Mouse (Mus musculus): Measurements from ENCODE around the gene March4. TPM values are rescaled to one million over a fixed set of nuclear protein-coding genes. Genes with fewer than 3 reads are reported as not detected.

Gene March4
- polyA plus RNA-seq, 1 experiment, result 5.7 TPM

DNA sequence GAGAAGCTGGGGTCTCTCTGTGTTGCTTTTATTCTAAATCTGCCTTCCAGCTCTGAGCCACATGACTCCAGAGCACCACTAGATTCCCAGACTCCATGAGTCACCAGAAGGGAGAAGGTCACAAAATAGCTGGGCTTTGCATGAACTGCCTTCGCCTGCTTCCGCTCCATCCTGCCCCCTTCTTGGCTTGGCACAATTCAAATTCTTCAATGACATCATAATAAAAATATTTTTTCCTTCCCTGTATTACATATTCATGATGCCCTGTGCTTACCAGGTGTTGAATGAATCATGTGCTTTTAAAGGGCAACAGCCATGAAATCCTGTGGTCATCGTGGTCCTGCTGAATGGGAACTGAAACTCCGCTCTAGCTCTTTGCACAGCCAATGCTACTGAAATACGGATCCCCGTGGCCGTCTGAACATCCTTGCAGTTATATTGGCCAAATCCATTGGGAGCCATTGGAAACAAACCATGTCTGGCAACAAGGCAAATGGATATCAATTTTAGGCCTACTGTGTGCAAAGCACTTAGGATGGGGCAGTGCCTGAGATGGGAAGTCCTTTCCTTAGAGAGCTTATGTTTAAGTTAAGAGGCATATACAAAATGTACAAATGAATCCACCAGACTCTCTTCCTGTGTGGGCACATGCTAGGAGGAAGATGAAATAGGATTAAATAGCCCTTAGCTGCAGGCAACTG lies 107.5 kb downstream of the March4 start:
- Histone ChIP-seq H3K4me3 (ENCODE audit: insufficient read depth, low read length) (no peak overlapping the region), H3K27ac (ENCODE audit: insufficient read depth, low read length) (no peak overlapping the region; the same call in 1 of the 2 replicates), H3K4me1 (ENCODE audit: control insufficient read depth, insufficient read depth, low read length) (no peaks in the 10 kb centered on the region)
- TF ChIP-seq CTCF (IDR thresholded peaks at IDR 0.05; ENCODE audit: extremely low read depth, insufficient read depth, low read length) (no peak), POLR2A (IDR thresholded peaks at IDR 0.05; ENCODE audit: extremely low read depth, insufficient read depth, low read length) (no peak)

DNA sequence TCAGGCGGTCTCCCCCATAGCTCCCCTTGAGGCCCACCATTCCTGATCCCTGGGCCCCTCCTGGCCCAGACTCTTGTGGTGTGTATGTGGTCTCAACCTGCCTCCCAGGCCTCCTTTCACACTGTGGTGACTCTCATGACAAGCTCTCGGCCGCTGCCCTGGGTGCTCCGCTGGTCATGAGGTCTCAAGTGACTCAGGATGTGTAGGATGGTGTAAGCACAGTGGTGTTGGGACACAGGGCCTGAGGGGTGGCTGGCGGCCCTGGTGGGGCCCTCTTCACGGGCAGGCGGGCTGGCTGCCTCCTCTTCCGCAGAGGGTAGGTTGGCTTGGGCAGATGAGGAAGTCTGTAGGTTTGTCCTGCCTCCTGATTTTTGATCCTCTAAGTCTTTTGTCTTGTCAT lies 108.2 kb downstream of the March4 start:
- Histone ChIP-seq H3K4me1 (ENCODE audit: control insufficient read depth, insufficient read depth, low read length) (no peaks in the 10 kb centered on the region), H3K4me3 (ENCODE audit: insufficient read depth, low read length) (no peak overlapping the region)
- no peak for TF ChIP-seq CTCF (IDR thresholded peaks at IDR 0.05; ENCODE audit: extremely low read depth, insufficient read depth, low read length)

DNA sequence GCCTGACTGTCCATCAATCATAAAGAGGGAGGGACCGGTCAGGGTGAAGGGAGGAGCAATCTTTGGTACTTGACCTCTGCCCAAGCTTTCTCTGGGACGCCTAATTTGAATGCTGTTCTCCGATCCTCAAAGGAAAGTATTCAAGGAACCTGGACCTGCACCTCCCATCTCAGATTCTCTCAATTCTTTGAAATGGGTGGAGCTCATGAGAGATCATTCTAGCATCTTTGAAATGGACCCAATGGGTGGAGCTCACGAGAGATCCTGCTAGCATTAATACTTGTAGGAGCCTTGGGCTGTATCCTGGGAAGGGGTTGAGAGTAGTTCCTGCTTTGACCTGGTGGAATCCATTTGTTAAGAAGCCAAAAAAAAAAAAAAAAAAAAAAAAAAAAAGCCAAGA lies 110.3 kb downstream of the March4 start:
- no peak overlapping the region for H3K27ac ChIP-seq (ENCODE audit: insufficient read depth, low read length)
- TF ChIP-seq POLR2A (IDR thresholded peaks at IDR 0.05; ENCODE audit: extremely low read depth, insufficient read depth, low read length) (no peak), CTCF (IDR thresholded peaks at IDR 0.05; ENCODE audit: extremely low read depth, insufficient read depth, low read length) (no peak)
- no peaks in the 10 kb centered on the region for H3K4me1 ChIP-seq (ENCODE audit: control insufficient read depth, insufficient read depth, low read length)
- no peak overlapping the region for H3K4me3 ChIP-seq (ENCODE audit: insufficient read depth, low read length)

More for the DNA sequence above, 108.2 kb downstream of the March4 start:
- H3K27ac ChIP-seq (ENCODE audit: insufficient read depth, low read length), result no peak overlapping the region

DNA sequence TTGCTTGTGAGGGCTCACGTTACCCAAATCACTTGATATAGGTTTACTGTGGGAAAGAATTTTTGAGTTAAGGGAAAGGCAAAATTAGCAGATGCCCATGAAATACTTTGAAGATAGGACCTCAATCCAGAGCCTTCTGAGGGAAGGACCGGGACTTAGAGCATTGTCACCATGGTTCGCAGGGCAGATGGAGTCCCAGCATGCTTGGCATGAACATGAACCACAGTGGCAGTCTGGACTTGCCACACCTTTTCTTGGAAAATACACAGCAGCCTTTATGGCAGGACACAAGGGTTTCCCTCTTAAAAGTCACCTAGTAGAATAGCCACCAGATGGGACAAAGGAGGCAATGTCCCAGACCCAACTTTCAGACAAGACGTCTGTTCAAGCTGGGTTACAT lies 114.6 kb downstream of the March4 start:
- no peak overlapping the region for H3K4me3 ChIP-seq (ENCODE audit: insufficient read depth, low read length)
- H3K4me1 ChIP-seq (ENCODE audit: control insufficient read depth, insufficient read depth, low read length), result no peaks in the 10 kb centered on the region
- TF ChIP-seq CTCF (IDR thresholded peaks at IDR 0.05; ENCODE audit: extremely low read depth, insufficient read depth, low read length) (no peak), POLR2A (IDR thresholded peaks at IDR 0.05; ENCODE audit: extremely low read depth, insufficient read depth, low read length) (no peak)
- H3K27ac ChIP-seq (ENCODE audit: insufficient read depth, low read length), result no peak overlapping the region

DNA sequence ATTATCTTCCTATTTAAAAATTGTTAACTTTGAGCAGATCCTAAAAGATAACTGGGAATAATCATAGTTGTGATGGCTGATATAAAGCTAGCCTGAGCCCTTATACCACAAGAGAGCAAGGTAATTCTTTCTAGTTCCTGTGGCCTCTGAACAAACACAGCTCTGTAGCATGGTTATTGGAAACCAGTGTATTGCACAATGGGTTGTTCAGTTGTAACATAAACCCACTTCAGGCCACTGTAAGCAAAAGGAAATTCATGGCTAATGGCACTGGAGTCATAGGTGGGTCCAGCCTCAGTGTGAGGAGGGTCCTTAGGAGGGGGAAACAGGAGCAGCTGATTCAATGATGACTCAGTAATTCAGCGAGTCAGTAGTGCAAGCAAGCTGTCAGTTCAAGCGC lies 116.5 kb downstream of the March4 start:
- no peak for TF ChIP-seq POLR2A (IDR thresholded peaks at IDR 0.05; ENCODE audit: extremely low read depth, insufficient read depth, low read length)
- TF ChIP-seq CTCF (IDR thresholded peaks at IDR 0.05; ENCODE audit: extremely low read depth, insufficient read depth, low read length), result no peak

DNA sequence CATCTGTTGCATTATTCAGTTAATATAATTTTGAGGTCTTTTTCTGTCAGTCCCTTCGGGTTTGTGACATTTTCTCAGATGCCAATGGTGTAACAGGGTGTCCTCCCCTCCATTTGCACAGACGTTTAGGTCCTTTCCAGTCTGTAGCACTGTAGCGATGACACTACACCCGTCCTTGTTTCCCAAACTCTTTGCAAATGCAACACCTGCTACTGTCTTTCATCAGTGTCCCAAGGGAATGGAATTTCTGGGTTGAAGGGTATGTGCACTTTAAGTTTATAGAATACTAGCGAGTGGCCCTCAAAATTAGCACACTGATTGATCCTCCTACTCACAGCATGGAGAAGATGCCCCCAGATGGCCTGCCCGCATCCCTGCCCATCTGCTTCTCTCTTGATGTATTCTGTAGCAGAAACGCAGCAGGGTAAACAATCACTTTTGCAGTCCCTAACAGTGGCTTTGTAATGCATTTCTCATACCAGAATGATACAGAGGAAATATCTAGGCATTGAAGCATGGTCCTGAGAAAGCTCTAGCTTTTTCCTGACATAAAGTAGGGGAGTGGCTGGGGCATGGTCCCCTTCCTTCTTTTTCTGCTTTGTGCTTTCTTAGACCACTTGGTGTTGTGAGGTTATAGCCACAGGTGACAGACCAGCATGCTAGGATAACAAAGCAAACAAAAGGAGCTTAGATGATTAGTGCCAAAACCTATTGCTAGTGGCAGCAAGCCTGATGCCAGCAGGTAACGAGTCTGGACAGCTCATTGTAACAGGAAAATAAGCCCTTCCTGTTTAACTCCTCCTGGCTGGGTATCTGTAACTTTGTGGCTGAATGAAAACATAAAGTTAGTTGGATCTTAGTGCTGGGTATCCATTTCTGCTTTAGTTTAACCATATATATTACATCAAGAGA lies 117.7 kb downstream of the March4 start:
- Histone ChIP-seq H3K27ac (ENCODE audit: insufficient read depth, low read length) (no peak overlapping the region), H3K4me1 (ENCODE audit: control insufficient read depth, insufficient read depth, low read length) (no peaks in the 10 kb centered on the region), H3K4me3 (ENCODE audit: insufficient read depth, low read length) (no peak overlapping the region)
- no peak for TF ChIP-seq POLR2A (IDR thresholded peaks at IDR 0.05; ENCODE audit: extremely low read depth, insufficient read depth, low read length)
- TF ChIP-seq CTCF (IDR thresholded peaks at IDR 0.05; ENCODE audit: extremely low read depth, insufficient read depth, low read length), result no peak

More for the DNA sequence above, 116.5 kb downstream of the March4 start:
- Histone ChIP-seq H3K4me1 (ENCODE audit: control insufficient read depth, insufficient read depth, low read length) (no peaks in the 10 kb centered on the region), H3K4me3 (ENCODE audit: insufficient read depth, low read length) (no peak overlapping the region), H3K27ac (ENCODE audit: insufficient read depth, low read length) (no peak overlapping the region)

DNA sequence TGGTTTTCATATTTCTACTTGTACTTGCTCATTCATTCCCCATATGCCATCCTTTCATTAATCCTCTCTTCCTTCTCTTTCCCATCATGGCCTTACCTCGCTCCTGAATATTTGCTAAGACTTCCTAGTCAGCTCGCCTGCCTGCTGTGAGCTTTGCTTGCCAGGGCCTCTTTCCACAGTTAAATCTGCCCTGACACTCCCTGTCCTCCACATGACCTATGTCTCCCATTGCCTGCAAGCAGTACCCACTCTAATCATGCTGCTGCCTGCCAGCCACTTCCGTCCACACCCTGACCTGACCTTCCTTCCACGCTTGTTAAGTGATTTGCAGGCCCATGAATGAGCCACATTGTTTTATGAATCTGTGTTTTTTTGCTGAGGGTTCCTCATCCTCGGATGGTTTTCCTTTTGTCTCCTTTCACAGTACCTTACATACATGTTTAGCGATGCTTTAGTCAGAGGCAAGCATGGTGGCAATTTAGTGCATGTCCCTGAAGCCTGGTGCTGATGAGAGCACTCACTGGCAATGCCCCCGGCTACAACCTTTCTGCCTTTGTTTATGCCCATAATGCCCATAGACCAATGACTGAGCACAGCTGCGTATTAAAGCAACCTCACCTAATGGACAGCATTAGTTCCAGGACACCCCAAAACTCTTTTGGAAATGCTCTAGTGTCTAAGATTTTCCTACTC lies 122.0 kb downstream of the March4 start:
- TF ChIP-seq POLR2A (IDR thresholded peaks at IDR 0.05; ENCODE audit: extremely low read depth, insufficient read depth, low read length) (no peak), CTCF (IDR thresholded peaks at IDR 0.05; ENCODE audit: extremely low read depth, insufficient read depth, low read length) (no peak)
- no peak overlapping the region for H3K27ac ChIP-seq (ENCODE audit: insufficient read depth, low read length)
- no peak overlapping the region for H3K4me3 ChIP-seq (ENCODE audit: insufficient read depth, low read length)
- H3K4me1 ChIP-seq (ENCODE audit: control insufficient read depth, insufficient read depth, low read length), result peaks cover 1% of the 10 kb centered on the region; the same call in 1 of the 2 replicates

DNA sequence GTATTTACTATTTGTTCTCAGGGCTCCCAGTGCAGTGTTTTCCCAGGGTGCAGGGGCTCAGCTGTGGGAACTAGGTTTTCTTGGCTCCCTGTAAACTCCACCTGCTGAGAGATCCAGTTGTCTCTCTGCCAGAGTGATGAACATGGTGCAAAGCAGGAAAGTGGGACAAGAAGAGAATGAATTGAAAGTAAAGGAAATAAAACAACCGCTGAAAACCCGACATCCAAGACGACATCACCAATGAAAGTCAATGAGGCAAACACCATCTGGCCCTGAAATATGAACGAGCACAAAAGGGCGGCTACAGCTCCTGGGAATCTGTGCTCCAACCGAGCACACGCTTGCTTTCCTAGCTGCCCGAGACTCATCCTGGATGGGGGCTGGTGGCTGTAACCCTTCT lies 122.6 kb downstream of the March4 start:
- Histone ChIP-seq H3K4me3 (ENCODE audit: insufficient read depth, low read length) (no peak overlapping the region), H3K4me1 (ENCODE audit: control insufficient read depth, insufficient read depth, low read length) (peaks cover 1% of the 10 kb centered on the region; the same call in 1 of the 2 replicates), H3K27ac (ENCODE audit: insufficient read depth, low read length) (no peak overlapping the region)
- TF ChIP-seq POLR2A (IDR thresholded peaks at IDR 0.05; ENCODE audit: extremely low read depth, insufficient read depth, low read length) (no peak), CTCF (IDR thresholded peaks at IDR 0.05; ENCODE audit: extremely low read depth, insufficient read depth, low read length) (no peak)

DNA sequence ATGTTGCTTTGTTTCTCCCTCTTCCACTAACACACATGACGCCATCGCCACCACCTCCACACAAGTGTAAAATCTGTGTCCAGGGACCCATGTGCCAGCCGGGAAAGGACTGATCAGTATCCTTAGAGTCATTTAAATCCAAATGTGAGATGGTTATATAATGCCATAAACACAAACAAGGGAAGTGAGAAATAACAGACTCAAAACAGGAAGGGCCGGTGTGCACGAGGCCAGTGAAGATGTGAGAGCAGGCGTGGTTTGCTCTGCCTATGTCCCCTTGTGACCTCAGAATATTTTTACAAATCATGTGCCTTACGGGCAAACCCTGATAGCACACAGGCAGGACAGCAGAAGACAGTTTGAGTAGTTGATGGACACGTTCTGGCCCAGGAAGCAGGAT lies 123.5 kb downstream of the March4 start:
- Histone ChIP-seq H3K4me3 (ENCODE audit: insufficient read depth, low read length) (no peak overlapping the region), H3K4me1 (ENCODE audit: control insufficient read depth, insufficient read depth, low read length) (peaks cover 1% of the 10 kb centered on the region; the same call in 1 of the 2 replicates), H3K27ac (ENCODE audit: insufficient read depth, low read length) (no peak overlapping the region)
- TF ChIP-seq CTCF (IDR thresholded peaks at IDR 0.05; ENCODE audit: extremely low read depth, insufficient read depth, low read length), result no peak
- no peak for TF ChIP-seq POLR2A (IDR thresholded peaks at IDR 0.05; ENCODE audit: extremely low read depth, insufficient read depth, low read length)

Measured in cortical plate, adult 2 months (tissue).